Mouse (Mus musculus) gonadal fat pad, adult 2 months (tissue): ENCODE results near the gene Tdrkh. TPM values are rescaled to one million over a fixed set of nuclear protein-coding genes. Genes with fewer than 3 reads are reported as not detected.

Source experiments
- DNase-seq: peaks from one replicate; pipeline ENCODE4 v3.0.0-alpha.2; 2012; ENCODE audit warnings: low read depth
- polyA plus RNA-seq: library from polyadenylated mRNA; depleted of rRNA; stranded (reverse); fragments of >200 nt; gene quantifications from 2 replicates; pipeline ENCODE4 v1.2.3, GENCODE M21; 2012

Tdrkh gene
- polyA plus RNA-seq, 1 experiment, result 1.3 TPM

DNA sequence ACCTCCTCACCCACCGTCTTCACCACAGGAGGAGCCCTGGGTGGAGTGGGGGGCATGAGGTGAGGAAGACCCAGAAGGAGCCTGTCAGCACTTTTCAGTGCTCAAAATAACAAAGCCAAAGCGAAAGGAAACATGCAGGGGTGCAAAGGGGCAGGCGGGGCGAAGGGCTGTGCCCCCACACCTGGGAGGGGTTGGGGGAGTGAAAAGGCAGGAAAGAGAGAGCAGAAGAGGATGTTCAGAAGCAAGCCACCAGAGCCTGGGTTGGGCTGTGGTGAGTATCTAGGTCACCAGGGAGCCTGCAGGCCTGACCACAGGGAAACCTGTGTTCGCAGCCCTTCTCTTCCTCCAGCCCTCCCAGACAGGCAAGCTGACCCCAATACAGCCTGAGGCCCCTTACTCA is 25.0 kb upstream of the Tdrkh start:
- DNase-seq, result no peak

DNA sequence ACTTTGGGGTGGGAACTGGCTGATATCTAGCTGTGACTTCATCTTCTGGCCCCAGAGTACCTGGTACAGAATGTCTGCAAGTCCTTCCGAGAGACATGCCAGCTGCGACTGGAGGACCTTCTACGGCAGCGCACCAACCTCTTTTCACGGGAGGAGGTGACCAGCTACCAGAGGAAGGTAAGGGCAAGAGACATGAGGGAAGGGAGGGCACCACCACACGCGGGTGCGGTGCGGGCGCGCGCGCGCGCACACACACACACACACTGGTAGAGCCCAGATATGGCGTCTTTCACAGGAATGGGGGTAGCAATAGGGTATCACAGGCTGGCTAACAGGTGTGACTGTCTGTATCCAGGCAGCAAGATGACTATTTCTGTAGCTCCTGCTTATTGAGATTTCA is 23.7 kb upstream of the Tdrkh start:
- no peak for DNase-seq

DNA sequence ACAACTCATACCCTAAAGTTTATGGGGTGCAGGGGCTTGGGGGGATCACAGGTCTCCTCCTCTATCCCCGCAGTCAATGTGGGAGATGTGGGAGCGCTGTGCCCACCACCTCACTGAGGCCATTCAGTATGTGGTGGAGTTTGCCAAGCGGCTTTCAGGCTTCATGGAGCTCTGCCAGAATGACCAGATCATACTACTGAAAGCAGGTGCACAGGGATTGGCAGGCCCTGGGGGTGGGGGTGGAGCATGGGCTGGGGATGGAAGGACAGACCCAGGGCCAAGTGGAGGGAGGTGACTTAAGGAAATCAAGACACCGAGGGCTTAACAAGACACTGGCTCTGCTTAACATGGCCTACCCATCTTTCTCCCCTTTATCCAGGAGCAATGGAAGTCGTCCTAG is 22.1 kb upstream of the Tdrkh start:
- no peak for DNase-seq

DNA sequence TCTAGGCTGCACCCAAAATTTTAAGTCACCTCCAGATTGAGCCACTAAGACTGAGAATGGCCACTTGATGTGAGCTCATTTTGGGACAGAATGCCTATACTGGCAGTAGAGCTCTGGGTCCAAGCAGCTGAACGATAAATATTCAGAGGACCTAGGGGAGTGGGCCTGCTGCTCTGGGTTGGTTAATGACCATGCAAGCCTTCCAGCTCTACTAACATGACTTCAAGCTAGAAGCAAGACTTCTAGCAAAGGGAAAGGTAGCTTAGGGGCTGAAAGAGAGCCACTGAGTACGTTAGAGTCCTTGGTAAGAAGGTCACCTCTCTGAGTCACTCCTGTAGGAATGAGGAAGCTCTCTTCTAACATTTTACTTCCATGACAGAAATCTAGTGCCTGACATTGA is 20.9 kb upstream of the Tdrkh start:
- no peak for DNase-seq

DNA sequence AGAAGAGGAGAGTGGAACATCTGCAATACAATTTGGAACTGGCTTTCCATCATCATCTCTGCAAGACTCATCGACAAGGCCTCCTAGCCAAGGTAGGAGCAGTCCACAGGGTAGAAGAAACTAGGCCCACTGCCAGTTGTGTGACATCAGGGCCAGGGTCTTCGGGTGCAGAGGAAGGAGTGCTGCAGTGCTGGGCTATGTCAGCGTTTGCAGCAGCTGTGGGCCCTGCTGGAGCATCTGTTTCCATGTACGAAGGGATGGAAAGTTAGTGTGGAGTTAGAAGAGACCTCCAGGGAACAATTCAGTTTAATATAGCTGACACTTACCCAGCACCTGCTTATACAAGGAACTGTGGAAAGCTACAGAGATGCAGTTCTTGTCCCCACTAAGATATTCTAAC is 20.0 kb upstream of the Tdrkh start:
- DNase-seq, result no peak

DNA sequence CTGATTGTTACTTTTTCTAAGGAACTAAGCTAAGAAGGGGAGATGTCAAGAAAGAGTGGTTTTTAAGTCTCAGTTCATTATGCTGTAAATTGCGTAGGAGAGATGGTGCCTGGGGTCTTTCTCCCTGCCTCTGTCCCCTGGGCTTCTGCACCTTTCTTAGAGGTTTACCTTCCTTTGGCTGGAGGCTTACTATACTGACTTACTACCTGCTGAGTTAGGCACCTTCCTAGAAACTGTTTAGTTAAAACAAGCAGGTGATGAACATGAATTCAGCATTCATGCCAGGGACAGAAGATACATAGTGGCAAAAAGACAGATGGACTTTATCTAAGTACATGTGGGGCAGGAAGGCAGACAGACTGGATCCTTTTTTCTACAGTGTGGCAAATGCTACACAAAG is 16.7 kb upstream of the Tdrkh start:
- no peak for DNase-seq

DNA sequence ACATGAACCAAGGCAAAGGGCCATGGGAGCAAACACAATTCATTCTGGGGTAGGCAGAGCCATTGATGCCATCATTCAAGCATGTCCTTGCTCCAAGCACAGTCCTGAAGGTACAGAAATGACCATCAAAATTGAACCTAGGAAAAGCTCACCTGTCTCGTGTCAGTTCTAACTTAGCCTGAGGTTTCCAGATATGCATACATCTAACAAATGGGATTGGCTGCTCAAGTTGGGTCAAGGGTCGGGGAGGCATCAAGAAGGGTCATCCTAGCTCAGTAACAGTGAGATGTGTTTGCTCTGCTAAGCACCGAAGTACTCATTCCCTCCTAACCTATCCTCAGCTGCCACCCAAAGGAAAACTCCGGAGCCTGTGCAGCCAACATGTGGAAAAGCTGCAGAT is 16.2 kb upstream of the Tdrkh start:
- no peak for DNase-seq

DNA sequence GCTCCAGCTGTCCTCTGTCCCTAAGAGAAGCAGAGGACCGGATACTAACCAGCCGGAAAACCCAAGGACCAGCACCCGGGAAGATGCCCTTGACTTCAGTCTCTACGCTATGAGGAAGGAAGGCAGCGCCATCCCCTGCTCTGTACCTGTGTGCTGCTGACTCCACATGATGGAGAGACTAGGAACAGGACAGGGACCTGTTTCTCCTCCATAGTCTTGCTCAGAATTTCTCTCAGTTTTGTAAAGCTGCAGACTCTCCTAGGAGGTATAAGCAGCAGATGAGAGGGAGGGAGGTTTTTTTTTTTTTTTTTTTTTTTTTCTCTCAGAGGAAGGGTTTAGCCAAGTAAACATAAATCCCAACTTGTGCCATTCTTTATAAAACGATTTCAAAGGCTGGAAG is 14.9 kb upstream of the Tdrkh start, which contains the start of gene Lingo4:
TSS of gene Lingo4 (plus strand) at position 301 of the 400 bp plus-strand sequence.
- no peak for DNase-seq

DNA sequence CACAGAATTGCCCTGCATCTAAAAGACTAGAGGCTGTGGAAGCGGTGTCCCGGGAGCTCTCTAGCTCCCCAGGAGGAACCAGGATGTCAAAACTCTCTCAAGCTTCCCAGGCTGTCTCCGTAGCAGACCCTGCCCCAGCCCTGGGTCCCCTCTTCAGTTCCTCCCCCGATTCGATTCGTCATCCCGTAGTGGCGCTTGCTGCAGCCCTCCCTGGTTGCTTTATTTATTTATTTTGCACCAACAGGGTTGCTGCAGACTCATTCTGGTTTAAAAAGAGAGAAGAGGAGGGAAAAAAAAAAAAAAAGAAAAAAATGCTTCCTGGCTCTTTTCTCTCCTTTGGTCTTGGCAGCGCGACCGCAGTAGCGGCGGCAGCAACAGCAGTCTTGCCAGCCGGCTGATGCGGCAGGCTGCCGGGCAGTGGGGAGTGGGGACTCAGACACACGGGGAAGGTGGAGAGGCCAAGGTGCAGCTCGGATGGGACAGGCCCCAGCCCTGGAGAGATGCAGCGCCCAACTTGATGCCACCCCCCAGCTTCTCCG is 14.1 kb upstream of the Tdrkh start:
- DNase-seq, result no peak

DNA sequence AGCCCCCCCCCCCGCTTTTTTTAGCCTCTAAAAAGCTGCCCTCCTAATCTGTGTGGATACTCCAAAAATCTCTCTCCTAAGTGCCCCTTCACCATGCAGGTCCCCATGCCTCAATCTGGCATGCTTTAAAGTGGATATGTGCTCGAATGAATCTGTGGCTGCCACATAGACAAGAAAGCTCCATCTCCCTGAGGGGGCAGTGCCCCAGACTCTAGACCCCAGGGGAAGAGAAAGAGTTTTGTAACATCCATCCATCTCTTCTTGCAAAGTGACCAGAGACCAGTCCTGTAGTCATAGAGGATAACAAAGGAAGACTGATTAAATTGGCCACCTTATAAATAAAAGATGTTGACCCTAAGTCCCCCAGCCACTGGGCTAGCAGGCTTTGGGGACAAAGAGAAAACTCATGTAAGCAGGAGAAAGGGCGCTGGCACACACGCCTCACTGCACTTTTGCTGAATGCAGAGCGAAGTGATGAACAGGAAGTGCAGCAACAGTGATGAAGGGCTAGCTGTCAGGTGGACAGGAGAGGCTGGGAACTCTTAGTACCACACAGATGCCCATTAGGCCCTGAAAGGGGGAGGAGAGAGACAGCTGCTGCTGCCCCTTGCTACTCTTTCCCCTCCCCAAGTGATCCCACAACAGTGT is 13.3 kb upstream of the Tdrkh start:
- DNase-seq, result no peak

DNA sequence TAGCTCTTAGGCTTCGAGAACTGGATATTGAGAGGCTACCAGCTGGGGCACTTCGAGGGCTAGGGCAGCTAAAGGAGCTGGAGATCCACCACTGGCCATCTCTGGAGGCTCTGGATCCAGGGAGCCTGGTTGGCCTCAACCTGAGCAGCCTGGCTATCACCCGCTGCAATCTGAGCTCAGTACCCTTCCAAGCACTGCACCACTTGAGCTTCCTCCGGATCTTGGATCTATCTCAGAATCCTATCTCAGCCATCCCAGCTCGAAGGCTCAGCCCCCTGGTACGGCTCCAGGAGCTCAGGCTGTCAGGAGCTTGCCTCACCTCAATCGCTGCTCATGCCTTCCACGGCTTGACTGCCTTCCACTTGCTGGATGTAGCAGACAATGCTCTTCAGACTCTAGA is 10.6 kb upstream of the Tdrkh start:
- DNase-seq, result no peak

DNA sequence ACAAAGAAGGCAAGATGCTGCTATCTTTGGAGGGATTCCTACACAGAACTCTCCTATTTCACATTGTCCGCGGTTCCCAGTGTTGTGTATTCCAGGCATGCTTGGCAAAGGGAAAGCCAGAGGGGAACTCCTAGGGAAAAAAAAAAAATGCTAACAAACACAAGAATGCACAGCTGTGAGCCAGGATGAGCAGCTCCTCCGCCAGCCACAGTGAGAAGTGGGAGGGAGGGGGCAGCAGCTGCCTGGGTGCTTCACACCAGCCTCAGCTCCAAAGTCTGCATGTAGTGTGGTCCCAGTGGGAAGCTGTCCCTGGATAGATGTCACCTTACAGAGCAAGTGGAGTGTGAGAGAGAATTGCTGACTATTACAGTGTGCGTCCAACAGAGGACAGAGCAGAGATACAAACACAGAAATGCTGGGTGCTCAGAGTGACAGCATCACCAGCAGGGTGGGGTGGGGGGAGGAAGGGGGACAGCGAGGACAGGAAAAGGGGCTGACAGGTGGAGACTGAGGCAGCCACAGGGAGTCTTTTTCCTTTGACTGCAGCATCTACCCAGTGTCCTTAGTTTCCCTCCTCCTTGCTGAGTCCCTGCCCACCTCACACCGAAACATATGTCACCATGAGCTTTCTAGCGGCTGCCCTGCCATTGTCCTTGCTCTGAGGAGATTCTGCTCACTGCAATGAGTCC is 8.6 kb upstream of the Tdrkh start:
- DNase-seq, result no peak

DNA sequence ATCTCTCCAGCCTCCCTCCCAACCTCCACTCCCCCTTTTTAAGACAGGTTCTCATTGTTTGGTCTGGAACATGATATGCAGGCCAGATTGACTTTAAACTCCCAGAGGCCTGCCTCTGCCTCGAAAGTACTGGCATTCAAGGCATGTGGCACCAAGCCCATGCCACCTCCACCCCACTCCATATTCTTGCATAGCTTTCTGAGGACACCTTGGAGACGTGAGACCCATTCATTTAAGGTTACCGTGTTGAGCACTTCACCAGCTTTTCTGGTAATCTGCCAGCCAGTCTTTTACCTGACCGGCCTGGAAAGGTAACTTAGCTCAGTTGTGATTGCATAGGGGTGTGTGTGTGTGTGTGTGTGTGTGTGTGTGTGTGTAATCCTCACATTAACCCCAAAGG is 7.5 kb upstream of the Tdrkh start:
- DNase-seq, result peak; percentile 4

DNA sequence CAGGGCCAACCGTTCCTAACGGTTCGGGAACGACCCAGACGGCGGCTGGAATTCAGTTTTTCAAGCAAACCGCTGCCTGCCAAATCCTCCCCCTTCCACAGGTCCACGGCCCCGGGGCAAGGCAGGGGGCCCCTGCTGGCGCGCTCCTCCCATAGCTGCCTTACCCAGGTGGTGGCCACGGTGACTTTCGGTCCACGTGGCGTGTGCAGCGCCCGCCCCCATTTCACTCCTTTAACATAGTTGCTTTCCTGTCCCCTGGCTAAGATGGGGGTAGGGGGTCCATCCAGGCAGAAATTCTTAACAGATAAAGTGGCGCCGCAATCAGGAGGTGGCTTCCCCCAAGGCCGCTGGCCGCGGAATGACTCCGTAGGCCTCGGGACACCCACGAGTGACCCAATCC is 543 bp upstream of the Tdrkh start:
- no peak for DNase-seq

DNA sequence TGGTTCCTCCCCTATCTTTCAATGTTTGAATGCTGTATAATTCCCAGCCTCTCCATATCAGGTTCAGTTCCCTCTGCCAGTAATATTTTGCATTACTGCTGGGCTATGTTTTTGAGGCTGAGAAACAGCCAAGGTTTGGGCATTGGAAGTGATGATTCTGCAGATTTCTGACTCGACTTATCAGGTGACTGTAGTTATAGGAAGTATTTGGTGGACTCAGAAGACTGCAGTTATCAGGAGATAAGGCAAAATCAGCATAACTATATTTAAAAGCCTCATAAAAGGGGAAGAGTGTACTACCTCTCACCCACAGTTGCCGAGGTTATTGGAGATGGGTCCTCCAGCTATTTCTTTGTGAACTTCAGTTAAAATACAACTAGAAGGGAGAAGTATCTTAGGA is 17.9 kb downstream of the Tdrkh start:
- no peak for DNase-seq

DNA sequence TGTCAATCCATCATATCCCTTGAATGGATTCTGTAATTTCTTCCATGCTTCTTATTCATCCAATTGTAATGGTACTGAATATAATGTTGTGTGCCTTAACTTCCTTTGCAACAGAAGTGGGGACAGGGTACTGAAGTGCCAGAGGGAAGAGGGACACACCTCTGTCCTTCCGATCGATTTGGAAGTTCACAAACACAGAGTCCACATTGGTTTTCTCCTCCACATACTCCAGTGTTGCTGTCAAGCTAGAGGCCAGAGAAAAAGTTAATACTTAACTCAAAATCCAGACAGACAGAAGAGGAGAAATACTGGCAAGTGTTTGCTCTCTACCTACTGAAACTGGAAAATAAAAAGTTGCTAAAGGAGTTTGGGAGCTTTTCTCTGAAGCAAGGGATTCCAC is 21.2 kb downstream of the Tdrkh start:
- DNase-seq, result no peak

DNA sequence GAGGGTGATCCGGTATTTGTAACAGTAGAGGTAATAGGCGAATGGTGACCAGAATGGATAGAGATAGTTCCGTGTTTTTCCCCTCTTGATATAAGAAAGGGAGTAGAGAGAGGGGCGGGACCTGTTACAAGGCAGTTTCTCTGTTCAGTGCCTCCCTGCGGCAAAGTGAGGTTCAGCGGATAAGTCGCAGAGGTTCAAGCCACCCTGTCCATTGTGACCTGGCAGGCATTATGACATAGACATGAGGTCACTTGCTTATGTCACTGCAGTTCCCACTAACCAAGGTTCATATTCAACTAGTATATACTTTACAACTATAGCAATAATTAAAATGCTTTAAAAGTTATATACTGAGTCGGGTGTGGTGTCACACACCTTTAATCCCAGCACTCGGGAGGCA is 23.3 kb downstream of the Tdrkh start:
- no peak for DNase-seq

DNA sequence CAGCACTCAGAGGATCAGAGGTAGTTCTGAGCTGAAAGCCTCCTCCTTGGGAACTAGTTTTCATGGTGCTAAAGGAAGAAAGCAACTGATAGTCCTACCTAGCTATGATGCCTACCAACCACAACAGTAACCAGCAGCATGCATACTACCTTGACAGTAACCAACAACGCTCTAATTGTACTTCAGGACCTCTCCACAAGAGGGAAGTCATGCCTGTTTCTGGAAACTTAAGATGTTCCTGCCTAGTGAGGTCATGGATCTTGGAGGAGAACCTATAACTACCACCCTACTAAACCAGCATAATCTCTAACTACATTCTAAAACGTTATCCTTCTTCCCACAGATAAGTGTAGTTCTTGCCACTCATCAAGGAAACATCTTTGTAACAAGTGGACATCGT is 28.1 kb downstream of the Tdrkh start:
- DNase-seq, result no peak

DNA sequence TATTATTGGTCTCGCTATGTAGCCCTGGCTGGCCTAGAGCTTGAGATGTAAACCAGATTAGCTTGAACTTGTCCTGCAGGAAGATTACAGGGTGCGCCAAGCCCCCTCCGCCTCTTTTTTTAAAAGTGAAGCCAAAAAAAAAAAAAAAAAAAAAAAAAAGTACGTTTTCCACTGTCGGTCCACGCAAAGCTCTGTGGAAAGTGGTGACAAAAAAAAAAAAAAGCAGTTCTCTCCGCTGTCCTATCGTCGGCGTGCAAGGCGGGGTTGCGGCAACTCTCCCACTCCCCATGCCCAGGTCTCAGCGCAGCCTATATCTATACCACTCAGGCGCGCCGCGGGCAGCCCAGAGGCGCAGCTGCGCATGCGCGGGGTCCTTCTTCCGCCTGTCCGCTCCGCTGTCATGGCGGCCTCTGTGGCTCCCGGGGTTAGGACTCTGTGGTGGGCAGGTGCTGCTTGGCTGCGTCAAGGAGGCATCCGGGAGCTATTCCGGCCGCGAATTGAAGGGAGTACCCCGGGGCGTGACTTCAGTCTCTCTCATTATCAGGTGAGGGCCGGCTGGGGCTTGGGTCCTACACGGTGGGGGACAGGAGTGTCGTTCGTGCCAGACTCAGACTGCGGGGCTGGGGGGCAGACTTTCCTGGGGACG is 30.0 kb downstream of the Tdrkh start, which contains the start of gene Mrpl9:
TSS of gene Mrpl9 (plus strand) at position 368 of the 646 bp plus-strand sequence.
- peak; percentile 38 for DNase-seq

DNA sequence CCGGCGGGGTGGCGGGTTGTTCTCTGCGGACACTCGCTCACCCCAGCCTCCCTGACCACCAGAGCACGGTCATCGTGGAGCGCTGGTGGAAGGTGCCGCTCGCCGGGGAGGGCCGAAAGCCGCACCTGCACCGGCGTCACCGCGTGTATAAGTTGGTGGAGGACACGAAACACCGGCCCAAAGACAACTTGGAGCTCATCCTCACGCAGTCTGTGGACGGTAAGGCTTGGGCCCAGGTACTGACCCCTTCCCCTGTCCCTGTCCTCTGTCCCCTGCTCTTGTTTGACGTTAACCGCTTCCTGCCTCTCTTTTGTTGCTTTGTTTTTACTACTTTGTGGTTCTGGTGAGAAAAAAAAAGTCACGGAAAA is 30.5 kb downstream of the Tdrkh start, which contains the start of gene Oaz3:
TSS of gene Oaz3 (minus strand) at position 319 of the 368 bp plus-strand sequence.
- no peak for DNase-seq

DNA sequence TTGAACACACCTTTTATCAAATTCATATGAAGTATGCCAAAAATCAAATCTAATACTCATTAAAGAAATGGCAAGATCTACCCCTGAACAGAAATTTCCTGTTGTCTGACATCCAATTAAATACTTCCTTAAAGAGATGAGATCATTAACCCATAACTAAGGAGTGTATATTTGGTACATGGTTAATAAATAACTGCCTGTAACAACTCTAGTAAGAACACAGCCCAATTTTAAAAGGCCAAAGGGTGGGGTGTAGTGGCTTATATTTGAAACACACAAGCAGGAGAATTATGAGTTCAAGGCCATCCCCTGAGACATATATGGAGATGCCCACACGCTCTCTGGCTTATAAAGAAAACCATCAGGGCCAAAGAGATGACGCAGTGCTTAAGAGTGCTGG is 36.3 kb downstream of the Tdrkh start:
- no peak for DNase-seq

DNA sequence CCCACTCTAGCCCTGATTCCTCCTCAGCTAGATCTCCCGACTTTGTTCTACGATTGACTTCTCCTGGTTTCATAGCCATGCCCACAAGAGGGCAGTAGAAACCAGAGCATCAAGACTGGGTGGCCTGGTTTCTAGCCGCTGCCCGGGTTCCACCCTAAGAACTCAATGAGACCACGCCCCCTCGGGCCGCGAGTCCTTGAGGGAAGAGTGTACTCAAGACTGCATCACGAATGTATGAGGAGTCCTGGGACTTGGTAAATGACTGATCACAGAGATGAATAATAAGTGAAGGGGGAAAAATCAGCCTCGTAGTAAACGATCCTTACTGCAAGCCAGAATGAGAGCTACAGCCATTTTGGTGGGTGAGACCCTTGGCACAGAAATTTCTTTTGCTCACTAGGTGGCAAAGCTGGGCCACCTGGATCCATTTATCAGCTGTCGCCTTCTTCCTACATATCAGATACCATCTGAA is 43.5 kb downstream of the Tdrkh start:
- DNase-seq, result no peak

DNA sequence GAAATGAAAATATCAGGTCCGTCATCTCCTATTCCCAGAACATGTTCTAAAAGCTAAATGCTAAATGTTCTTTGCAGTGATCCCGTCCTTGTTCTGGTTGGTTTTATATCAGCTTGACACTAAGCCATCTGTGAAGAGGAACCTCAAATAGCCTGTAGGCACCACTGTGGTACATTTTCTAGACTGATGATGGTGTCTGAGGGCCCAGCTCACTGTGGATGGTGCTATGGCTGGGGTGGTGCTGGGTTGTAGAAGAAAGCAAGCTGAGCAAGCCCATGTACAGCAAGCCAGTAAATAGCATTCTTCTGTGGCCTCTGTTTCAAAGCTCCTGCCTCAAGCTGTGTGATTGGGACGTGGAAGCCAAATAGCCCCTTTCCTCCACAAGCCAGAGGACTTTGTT is 44.0 kb downstream of the Tdrkh start:
- DNase-seq, result no peak
